Mouse (Mus musculus) left cerebral cortex, postnatal 36 days (tissue): Measurements from ENCODE around the gene Dmc1. TPM values are rescaled to one million over a fixed set of nuclear protein-coding genes. Genes with fewer than 3 reads are reported as not detected.

Experiments used
- DNase-seq, 2 experiments: peaks; one replicate each; pipeline ENCODE4 v3.0.0; 2021 to 2022; ENCODE audit warnings: low spot score in 2 of 2, mixed read lengths in 1 of 2
- intact Hi-C: fragments of 180-260 bp; cut with DNase I; formaldehyde crosslinking; loops from one replicate; pipeline ENCODE4 v1.15.1; 2025
- total RNA-seq, 2 experiments: library from RNA; stranded (reverse); gene quantifications; 2 replicates each; pipeline ENCODE4 v1.2.3; 2021

Gene Dmc1
- total RNA-seq, 2 experiments from 2014 or later = 1.3 to 1.4 TPM

GRCm38 (mm10) chr15:79576947-79577346 is 28.0 kb downstream of the Dmc1 start:
- DNase-seq = no peak
- intact Hi-C loops = no loop called here

- no peak for DNase-seq
- intact Hi-C loops = no loop called here
Observed at GRCm38 (mm10) chr15:79575543-79576222, 29.2 kb downstream of the Dmc1 start.

GRCm38 (mm10) chr15:79562417-79562816 is 42.5 kb downstream of the Dmc1 start:
- peak; percentile 57 to 61 for DNase-seq
- intact Hi-C loops = loop anchor here (5.0 kb wide), 1 partner anchor 45 kb away; the partner anchor contains the start of gene Dmc1

- DNase-seq = no peak
- intact Hi-C loops = loop anchor here (5.0 kb wide), 1 partner anchor 48 kb away; the partner anchor contains the start of gene Dmc1
Observed at GRCm38 (mm10) chr15:79559649-79560048, 45.3 kb downstream of the Dmc1 start.

GRCm38 (mm10) chr15:79552566-79552965 is 52.3 kb downstream of the Dmc1 start:
- no peak for DNase-seq
- intact Hi-C loops = no loop called here

GRCm38 (mm10) chr15:79548226-79548625 is 56.7 kb downstream of the Dmc1 start:
- intact Hi-C loops = loop anchor here (5.0 kb wide), 1 partner anchor 54 kb away; no protein-coding TSS in a partner anchor
- no peak for DNase-seq

GRCm38 (mm10) chr15:79547289-79547820 is 57.6 kb downstream of the Dmc1 start:
- intact Hi-C loops = loop anchor here (5.0 kb wide), 1 partner anchor 55 kb away; no protein-coding TSS in a partner anchor
- DNase-seq = no peak

GRCm38 (mm10) chr15:79546410-79547288 is 58.3 kb downstream of the Dmc1 start, which contains the start of gene Ddx17:
TSS of gene Ddx17 (minus strand) at chr15:79546741.
- intact Hi-C loops = loop anchor here (5.0 kb wide), 1 partner anchor 56 kb away; no protein-coding TSS in a partner anchor

GRCm38 (mm10) chr15:79545921-79546399 is 58.9 kb downstream of the Dmc1 start:
- DNase-seq = no peak
- intact Hi-C loops = loop anchor here (5.0 kb wide), 1 partner anchor 56 kb away; no protein-coding TSS in a partner anchor

More at GRCm38 (mm10) chr15:79546410-79547288, 58.3 kb downstream of the Dmc1 start, which contains the start of gene Ddx17:
- peak; percentile 99 for DNase-seq

GRCm38 (mm10) chr15:79545496-79545895 is 59.4 kb downstream of the Dmc1 start:
- no peak for DNase-seq
- intact Hi-C loops = loop anchor here (5.0 kb wide), 1 partner anchor 57 kb away; no protein-coding TSS in a partner anchor

- no peak for DNase-seq
- intact Hi-C loops = no loop called here
Observed at GRCm38 (mm10) chr15:79543968-79544367, 60.9 kb downstream of the Dmc1 start.

- no peak for DNase-seq
- intact Hi-C loops = no loop called here
Observed at GRCm38 (mm10) chr15:79533796-79534195, 71.1 kb downstream of the Dmc1 start.

- DNase-seq = no peak
- intact Hi-C loops = no loop called here
Observed at GRCm38 (mm10) chr15:79529935-79530334, 75.0 kb downstream of the Dmc1 start.

- intact Hi-C loops = no loop called here
- no peak for DNase-seq
Observed at GRCm38 (mm10) chr15:79527991-79528639, 76.8 kb downstream of the Dmc1 start.

GRCm38 (mm10) chr15:79527192-79527591 is 77.7 kb downstream of the Dmc1 start:
- intact Hi-C loops = no loop called here
- no peak for DNase-seq

GRCm38 (mm10) chr15:79525979-79526768 is 78.7 kb downstream of the Dmc1 start:
- no peak for DNase-seq
- intact Hi-C loops = no loop called here

GRCm38 (mm10) chr15:79525564-79525963 is 79.3 kb downstream of the Dmc1 start:
- DNase-seq = no peak
- intact Hi-C loops = no loop called here

- intact Hi-C loops = no loop called here
- DNase-seq = no peak
Observed at GRCm38 (mm10) chr15:79519400-79520220, 85.3 kb downstream of the Dmc1 start.
